Mouse (Mus musculus) heart, embryonic 12.5 days (tissue): ENCODE results near the gene Fbln1. TPM values are rescaled to one million over a fixed set of nuclear protein-coding genes. Genes with fewer than 3 reads are reported as not detected.

ENCODE experiments used
- ATAC-seq: fragments of 200-750 bp; cut with Nextera tagmentation; 2 replicates; pipeline ENCODE4 v1.8.0; 2017; ENCODE audit warnings: moderate TSS enrichment, moderate library complexity; ENCODE audit not compliant: insufficient number of reproducible peaks, low FRiP score
- H3K27ac ChIP-seq: fragments of 300-500 bp; sonication (generic); 2 replicates; pipeline ENCODE4 v1.5.1; 2016; ENCODE audit warnings: mild to moderate bottlenecking, moderate library complexity; ENCODE audit not compliant: poor library complexity, severe bottlenecking
- H3K27me3 ChIP-seq: fragments of 300-500 bp; sonication (generic); replicated peaks from 2 replicates; pipeline ENCODE4 v1.6.1; 2016; ENCODE audit warnings: mild to moderate bottlenecking, moderate library complexity
- H3K36me3 ChIP-seq: fragments of 300-500 bp; sonication (generic); 2 replicates; pipeline ENCODE4 v1.6.1; 2016; ENCODE audit warnings: mild to moderate bottlenecking, moderate library complexity
- H3K4me1 ChIP-seq: fragments of 300-500 bp; sonication (generic); replicated peaks from 2 replicates; pipeline ENCODE4 v1.6.1; 2016; ENCODE audit warnings: mild to moderate bottlenecking
- H3K4me2 ChIP-seq: fragments of 300-500 bp; sonication (generic); 2 replicates; pipeline ENCODE4 v1.6.1; 2016; ENCODE audit warnings: mild to moderate bottlenecking, moderate library complexity
- H3K4me3 ChIP-seq: fragments of 300-500 bp; sonication (generic); 2 replicates; pipeline ENCODE4 v1.5.1; 2016; ENCODE audit warnings: mild to moderate bottlenecking
- H3K9ac ChIP-seq: fragments of 300-500 bp; sonication (generic); 2 replicates; pipeline ENCODE4 v1.6.1; 2016; ENCODE audit warnings: mild to moderate bottlenecking, moderate library complexity
- H3K9me3 ChIP-seq: fragments of 300-500 bp; sonication (generic); replicated peaks from 2 replicates; pipeline ENCODE4 v1.6.1; 2016; ENCODE audit warnings: mild to moderate bottlenecking, moderate library complexity
- WGBS: fragments of 180-500 bp; shearing (Covaris S2); methylation state at CpG from one replicate; pipeline ENCODE4 v1.1.7; 2016; 5-methylcytosine and 5-hydroxymethylcytosine counted together
- polyA plus RNA-seq: library from polyadenylated mRNA; unstranded; fragments of >200 nt; fragmentation: Nextera tagmentation; extraction: Ambion mirVana; gene quantifications from 2 replicates; pipeline ENCODE4 v1.2.1, GENCODE M21; 2016

Gene Fbln1
- polyA plus RNA-seq, 1 experiment from 2014 or later = 142 TPM

DNA sequence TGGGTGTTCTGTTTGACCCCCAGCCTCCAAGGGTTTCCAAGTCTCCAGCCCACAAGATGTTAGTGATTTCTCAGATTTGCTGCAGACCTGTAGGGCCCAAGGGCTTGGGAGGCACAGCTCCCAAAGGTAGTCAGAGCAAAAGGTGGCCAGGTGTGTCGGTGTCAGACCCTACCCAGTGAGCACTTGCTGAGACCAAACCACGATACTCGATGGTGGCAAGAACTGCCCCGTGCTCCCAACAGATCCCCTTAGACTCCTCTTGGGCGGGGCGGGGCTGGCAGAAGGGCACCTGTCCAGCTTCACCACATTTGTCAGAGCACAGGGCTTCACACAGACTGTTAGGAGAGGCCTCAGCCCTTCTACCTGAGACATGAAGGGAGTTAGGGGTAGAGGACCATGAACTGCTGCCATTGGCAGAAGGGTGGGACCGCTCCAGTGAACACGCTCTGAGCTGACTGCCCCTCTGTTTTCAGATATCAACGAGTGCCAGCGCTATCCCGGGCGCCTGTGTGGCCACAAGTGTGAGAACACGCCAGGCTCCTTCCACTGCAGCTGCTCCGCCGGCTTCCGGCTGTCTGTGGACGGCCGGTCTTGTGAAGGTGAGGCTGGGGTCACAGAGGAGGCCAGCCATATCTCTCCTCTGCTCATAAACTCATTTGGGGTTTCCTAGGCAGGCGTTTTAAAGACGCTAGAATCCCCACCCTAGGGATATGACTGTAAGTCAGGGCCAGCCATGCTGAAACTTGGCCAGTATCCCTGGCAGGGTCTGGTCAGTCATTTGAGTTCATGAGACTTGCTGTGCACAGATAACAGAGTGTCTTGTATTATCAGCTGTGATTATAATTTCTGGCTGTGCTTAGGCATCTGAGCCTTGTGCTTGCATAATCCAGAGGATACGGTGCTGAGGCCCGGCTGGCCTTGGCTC lies 33.3 kb downstream of the Fbln1 start:
- no peak overlapping the region for H3K27ac ChIP-seq
- H3K4me3 ChIP-seq = no peak overlapping the region
- no peak for ATAC-seq
- peaks cover 27% of the 10 kb centered on the region for H3K27me3 ChIP-seq
- no peak overlapping the region for H3K4me2 ChIP-seq
- H3K9ac ChIP-seq = no peak overlapping the region
- H3K36me3 ChIP-seq = peaks cover 78% of the 10 kb centered on the region
- no peaks in the 10 kb centered on the region for H3K4me1 ChIP-seq
- WGBS = 88% methylated on average over 22 of the region's 22 CpGs
- H3K9me3 ChIP-seq = no peaks in the 10 kb centered on the region

DNA sequence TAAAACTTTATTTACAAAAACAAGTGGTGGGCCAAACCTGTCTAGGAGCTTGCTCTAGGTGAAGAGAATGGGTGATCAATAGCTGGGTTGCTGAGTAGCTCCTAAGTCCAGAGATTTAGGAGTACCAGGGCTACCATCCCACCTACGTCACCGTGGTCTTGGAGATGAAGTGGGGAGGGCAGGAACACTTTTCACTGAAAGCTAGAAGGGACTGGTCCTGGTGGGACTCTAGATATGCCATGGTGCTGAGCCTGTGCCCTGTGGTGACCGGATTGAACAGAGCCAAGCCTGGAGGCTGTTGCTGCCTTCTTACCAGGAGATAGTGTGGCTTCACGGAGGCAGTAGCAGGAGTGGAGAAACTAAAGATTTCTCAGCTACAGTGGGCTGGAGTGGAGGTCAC lies 34.3 kb downstream of the Fbln1 start:
- Histone ChIP-seq H3K27ac (no peak overlapping the region), H3K4me3 (no peak overlapping the region), H3K27me3 (peaks cover 27% of the 10 kb centered on the region), H3K4me2 (no peak overlapping the region), H3K9me3 (no peaks in the 10 kb centered on the region), H3K36me3 (peaks cover 84% of the 10 kb centered on the region), H3K9ac (no peak overlapping the region), H3K4me1 (0 out of 2 replicates have a peak, but pooled peaks cover 3% of the 10 kb centered on the region)
- ATAC-seq = no peak
- 82% methylated on average over 4 of the region's 4 CpGs for WGBS

DNA sequence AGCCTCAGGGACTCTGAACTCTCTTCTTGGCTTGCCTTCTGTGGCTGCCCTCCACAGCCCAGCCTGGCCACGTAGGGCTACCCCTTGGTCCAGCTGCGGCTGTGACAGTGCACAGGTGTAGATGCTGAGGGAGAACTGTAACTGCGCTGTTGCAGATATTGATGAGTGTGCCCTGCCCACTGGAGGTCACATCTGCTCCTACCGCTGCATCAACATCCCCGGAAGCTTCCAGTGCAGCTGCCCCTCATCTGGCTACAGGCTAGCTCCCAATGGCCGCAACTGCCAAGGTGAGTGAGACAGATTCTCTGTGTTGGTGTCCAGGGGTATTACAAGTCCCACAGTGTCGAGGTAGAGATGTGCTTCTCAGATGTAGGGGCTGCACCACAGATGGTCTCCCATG lies 36.1 kb downstream of the Fbln1 start:
- H3K4me1 ChIP-seq = 0 out of 2 replicates have a peak, but pooled peaks cover 3% of the 10 kb centered on the region
- no peak overlapping the region for H3K27ac ChIP-seq
- no peak overlapping the region for H3K4me3 ChIP-seq
- H3K27me3 ChIP-seq = peaks cover 32% of the 10 kb centered on the region
- 92% methylated on average over 7 of the region's 7 CpGs for WGBS
- no peak for ATAC-seq
- H3K9ac ChIP-seq = no peak overlapping the region
- no peaks in the 10 kb centered on the region for H3K9me3 ChIP-seq
- H3K4me2 ChIP-seq = no peak overlapping the region
- H3K36me3 ChIP-seq = peaks cover 81% of the 10 kb centered on the region

DNA sequence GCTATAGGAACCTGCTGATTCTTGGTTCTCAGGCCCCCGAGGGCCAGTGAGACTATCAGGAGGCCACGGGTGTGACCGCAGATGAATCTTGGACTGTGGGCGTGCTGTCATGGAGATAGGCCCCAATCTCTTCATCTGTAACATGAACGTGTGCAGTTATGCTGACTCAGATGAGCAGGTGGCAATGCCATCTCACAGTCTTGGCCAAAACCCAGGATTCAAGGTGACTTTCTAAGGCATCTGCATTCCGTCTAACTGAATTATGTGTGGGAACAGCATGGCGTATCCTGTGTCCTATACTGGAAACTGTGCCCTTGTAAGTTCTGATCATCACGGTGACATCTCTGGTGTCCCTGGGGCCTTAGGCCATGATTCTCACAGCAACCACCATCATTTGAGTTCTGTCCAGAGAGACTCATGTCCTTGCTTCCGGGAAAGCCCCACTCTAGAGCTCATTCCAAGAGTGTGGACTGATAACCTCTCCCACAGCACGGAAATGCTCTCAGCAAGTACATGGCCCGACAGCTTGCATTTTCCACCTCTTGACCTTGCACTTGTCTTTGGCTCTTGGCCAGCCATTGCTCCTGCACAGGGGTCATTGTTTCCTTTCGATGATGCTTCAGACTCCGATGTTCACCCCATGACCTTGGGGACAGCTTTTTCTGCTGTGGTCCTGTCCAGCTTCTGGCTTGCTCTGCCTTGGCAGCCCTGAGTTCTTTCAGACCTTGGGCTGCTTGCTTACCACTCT lies 38.8 kb downstream of the Fbln1 start:
- Histone ChIP-seq H3K36me3 (peaks cover 74% of the 10 kb centered on the region), H3K27ac (no peak overlapping the region), H3K4me1 (0 out of 2 replicates have a peak, but pooled peaks cover 3% of the 10 kb centered on the region), H3K9ac (no peak overlapping the region), H3K27me3 (peaks cover 33% of the 10 kb centered on the region), H3K4me3 (no peak overlapping the region), H3K4me2 (no peak overlapping the region), H3K9me3 (no peaks in the 10 kb centered on the region)
- 60% methylated on average over 13 of the region's 13 CpGs for WGBS
- ATAC-seq = no peak

DNA sequence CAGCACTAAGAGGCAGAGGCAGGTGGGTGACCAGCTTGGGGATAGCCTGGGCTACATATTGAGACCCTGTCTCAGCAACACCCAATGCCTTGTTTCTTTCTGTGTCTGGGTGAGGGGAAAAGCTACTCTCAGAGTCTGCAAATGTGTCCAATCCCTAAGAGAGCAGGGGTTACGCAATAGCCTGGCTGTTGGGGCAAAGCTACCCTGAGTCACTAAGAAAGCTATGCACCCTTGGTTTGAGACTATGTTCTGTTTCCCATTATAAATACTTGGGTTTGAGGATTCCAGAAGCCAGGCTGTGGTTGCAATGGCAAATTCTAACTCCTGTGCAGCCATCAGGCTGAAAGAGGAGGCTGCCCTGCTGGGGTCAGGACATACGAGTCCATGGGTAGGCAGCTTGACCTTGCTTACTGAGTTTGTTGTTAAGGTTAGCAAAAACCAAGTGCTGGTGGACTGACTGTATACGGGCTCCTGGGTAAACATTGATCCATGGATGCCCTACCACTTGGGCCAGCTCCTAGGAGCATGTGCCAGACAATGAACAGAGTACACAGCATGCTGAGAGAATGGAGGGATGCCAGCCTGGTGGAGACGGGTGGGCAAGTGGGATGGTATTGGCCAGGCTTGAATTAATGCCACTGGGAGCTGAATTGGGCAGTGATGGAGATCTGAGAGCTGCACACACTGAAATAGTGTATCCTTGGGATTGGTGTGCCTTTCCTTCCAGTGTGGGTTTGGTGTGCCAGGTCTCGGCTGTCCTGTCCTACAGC lies 39.7 kb downstream of the Fbln1 start:
- H3K27ac ChIP-seq = no peak overlapping the region
- H3K4me1 ChIP-seq = 0 out of 2 replicates have a peak, but pooled peaks cover 3% of the 10 kb centered on the region
- H3K4me3 ChIP-seq = no peak overlapping the region
- H3K9ac ChIP-seq = no peak overlapping the region
- peaks cover 69% of the 10 kb centered on the region for H3K36me3 ChIP-seq
- 90% methylated on average over 5 of the region's 5 CpGs for WGBS
- H3K9me3 ChIP-seq = no peaks in the 10 kb centered on the region
- ATAC-seq = no peak
- H3K4me2 ChIP-seq = no peak overlapping the region
- H3K27me3 ChIP-seq = peaks cover 29% of the 10 kb centered on the region

DNA sequence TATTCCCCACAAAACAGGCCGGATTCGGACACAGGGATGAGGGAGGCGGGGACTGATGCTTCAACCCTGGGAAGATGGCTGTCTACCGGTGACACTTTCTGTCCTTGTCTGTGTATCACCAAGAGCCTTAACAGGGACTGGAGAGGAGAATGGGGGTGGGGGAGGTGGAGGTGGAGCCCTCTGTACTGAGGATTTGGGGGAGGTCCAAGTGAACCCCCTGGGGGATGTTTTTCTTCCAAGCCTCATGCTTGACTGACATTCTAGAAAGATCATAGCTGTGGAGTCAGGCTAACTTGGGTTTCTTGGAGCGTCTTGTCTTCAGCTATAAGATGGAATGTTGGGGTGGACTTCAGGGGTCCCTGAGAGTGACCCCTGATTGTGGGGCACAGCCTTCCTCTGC lies 40.3 kb downstream of the Fbln1 start:
- Histone ChIP-seq H3K27me3 (peaks cover 25% of the 10 kb centered on the region; the same call in 1 of the 2 replicates), H3K4me2 (no peak overlapping the region), H3K4me3 (no peak overlapping the region), H3K4me1 (0 out of 2 replicates have a peak, but pooled peaks cover 3% of the 10 kb centered on the region), H3K36me3 (peaks cover 69% of the 10 kb centered on the region), H3K27ac (no peak overlapping the region), H3K9me3 (no peaks in the 10 kb centered on the region), H3K9ac (no peak overlapping the region)
- 89% methylated on average over 5 of the region's 5 CpGs for WGBS
- no peak for ATAC-seq

DNA sequence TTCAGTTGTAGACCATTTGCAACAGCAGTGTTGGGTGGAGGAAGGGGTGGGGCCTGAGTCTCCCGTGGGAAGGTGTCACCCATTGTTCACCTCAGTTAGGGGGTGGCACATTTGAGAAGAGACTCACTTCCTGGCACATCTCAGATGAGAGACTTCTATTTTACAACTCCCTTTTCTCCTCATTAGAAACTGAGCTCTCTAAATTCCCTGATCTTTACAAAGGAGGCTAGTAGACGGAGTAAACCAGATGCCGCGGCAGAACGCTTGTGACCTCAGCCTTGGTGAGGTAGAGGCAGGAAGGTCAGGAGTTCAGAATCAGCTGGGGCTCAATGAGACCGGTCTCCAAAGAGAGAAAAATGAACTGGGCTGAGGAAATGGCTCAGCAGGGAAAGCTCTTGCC lies 41.2 kb downstream of the Fbln1 start:
- Histone ChIP-seq H3K27me3 (peaks cover 23% of the 10 kb centered on the region; the same call in 1 of the 2 replicates), H3K9ac (no peak overlapping the region), H3K36me3 (peaks cover 71% of the 10 kb centered on the region), H3K27ac (no peak overlapping the region), H3K4me1 (0 out of 2 replicates have a peak, but pooled peaks cover 3% of the 10 kb centered on the region), H3K4me2 (no peak overlapping the region), H3K9me3 (no peaks in the 10 kb centered on the region), H3K4me3 (no peak overlapping the region)
- 70% methylated on average over 6 of the region's 6 CpGs for WGBS
- no peak for ATAC-seq

DNA sequence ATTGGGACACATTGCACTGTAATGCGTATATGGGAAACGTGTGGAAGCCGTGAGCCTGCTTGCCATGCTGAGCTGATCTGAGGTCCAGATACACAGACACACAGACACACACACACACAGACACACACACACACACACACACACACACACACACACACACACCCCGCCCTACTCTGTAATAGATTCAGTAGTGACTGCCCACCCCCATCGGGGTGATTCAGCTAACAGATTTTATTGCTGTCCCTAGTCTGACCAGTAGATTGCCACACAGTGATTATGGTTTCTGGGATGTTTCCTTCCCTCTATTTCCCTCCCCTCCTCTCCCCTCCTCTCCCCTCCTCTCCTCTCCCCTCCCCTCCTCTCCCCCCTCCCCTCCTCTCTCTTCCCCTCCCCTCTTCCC lies 42.6 kb downstream of the Fbln1 start:
- ATAC-seq = no peak
- 87% methylated on average over 5 of the region's 5 CpGs for WGBS
- Histone ChIP-seq H3K9me3 (no peaks in the 10 kb centered on the region), H3K27me3 (peaks cover 16% of the 10 kb centered on the region; the same call in 1 of the 2 replicates), H3K4me2 (no peak overlapping the region), H3K4me3 (no peak overlapping the region), H3K27ac (no peak overlapping the region), H3K9ac (no peak overlapping the region), H3K4me1 (0 out of 2 replicates have a peak, but pooled peaks cover 3% of the 10 kb centered on the region), H3K36me3 (peaks cover 67% of the 10 kb centered on the region)

DNA sequence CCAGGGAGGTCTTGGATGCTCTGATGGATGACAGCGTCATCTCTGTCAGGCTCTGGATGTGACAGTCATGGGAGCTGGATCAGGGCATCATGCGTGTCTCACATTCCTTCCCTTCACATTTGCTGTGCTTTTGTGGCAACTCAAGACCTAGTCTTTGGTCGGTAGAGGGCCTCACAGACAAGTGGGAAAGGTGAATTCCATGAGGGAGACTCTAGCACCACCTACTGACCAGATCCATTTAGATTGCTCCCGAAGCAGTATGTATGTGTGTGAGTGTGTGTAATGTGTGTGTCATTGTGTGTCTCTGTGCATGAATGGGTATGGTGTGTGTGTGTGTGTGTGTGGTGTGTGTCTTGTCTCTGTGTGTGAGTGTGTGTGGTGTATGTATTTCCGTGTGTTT lies 43.5 kb downstream of the Fbln1 start:
- ATAC-seq = no peak
- H3K4me1 ChIP-seq = 0 out of 2 replicates have a peak, but pooled peaks cover 3% of the 10 kb centered on the region
- no peak overlapping the region for H3K9ac ChIP-seq
- peaks cover 58% of the 10 kb centered on the region for H3K36me3 ChIP-seq
- H3K4me3 ChIP-seq = no peak overlapping the region
- WGBS = 50% methylated on average over 5 of the region's 5 CpGs
- peaks cover 16% of the 10 kb centered on the region; the same call in 1 of the 2 replicates for H3K27me3 ChIP-seq
- no peak overlapping the region for H3K4me2 ChIP-seq
- no peaks in the 10 kb centered on the region for H3K9me3 ChIP-seq
- no peak overlapping the region for H3K27ac ChIP-seq

DNA sequence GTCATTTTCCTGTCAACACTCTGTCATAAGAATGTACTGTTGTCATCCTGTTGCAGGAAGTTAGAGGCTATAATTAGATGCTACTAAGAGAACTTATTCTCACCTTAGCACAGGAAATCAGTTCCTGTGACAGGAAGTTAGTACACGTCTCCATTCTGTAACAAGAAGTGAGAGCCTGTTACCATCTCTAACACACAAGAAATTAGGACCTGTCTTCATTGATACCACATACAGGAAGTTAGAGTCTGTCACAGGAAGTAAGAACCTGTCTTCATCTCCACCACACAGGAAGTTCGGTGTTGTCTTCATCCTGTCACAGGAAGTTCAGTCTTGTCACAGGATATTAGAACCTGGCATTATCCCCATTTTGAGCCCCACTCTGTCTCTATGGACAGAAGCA lies 44.7 kb downstream of the Fbln1 start:
- no peak overlapping the region for H3K4me3 ChIP-seq
- H3K36me3 ChIP-seq = peaks cover 51% of the 10 kb centered on the region
- no peak overlapping the region for H3K9ac ChIP-seq
- 67% methylated on average over 2 of the region's 2 CpGs for WGBS
- no peak overlapping the region for H3K27ac ChIP-seq
- no peaks in the 10 kb centered on the region for H3K9me3 ChIP-seq
- no peak overlapping the region for H3K4me2 ChIP-seq
- peaks cover 16% of the 10 kb centered on the region; the same call in 1 of the 2 replicates for H3K27me3 ChIP-seq
- ATAC-seq = no peak
- H3K4me1 ChIP-seq = no peaks in the 10 kb centered on the region
